Mouse (Mus musculus): Measurements from ENCODE around the gene Gadd45b. TPM values are rescaled to one million over a fixed set of nuclear protein-coding genes. Genes with fewer than 3 reads are reported as not detected.

The Gadd45b gene
- polyA plus RNA-seq, 1 experiment from 2014 or later = 16.1 TPM

- no peaks in the 10 kb centered on the region for H3K36me3 ChIP-seq (ENCODE audit: control insufficient read depth, insufficient read depth, low read length)
- H3K27me3 ChIP-seq (ENCODE audit: control insufficient read depth, insufficient read depth, low read length) = no peaks in the 10 kb centered on the region
- no peaks in the 10 kb centered on the region; the same call in 1 of the 2 replicates for H3K9me3 ChIP-seq (ENCODE audit: control insufficient read depth, low read length)
- H3K9ac ChIP-seq (ENCODE audit: low read depth, low read length) = no peak overlapping the region
- no peak for ATAC-seq (ENCODE audit: low FRiP score, low TSS enrichment)
- no peak overlapping the region for H3K4me3 ChIP-seq (ENCODE audit: low read length)
- H3K27ac ChIP-seq (ENCODE audit: low read depth, low read length) = no peak overlapping the region
- H3K4me1 ChIP-seq (ENCODE audit: control insufficient read depth, insufficient read depth, low read length) = peaks cover 18% of the 10 kb centered on the region
- WGBS = 63% methylated on average over 1 of the region's 1 CpGs
- H3K4me2 ChIP-seq (replicated peaks; ENCODE audit: low read depth, low read length) = no peak overlapping the region
Measured at GRCm38 (mm10) chr10:80973722-80974121, 43.8 kb downstream of the Gadd45b start.

- no peak overlapping the region for H3K27ac ChIP-seq (ENCODE audit: low read depth, low read length)
- ATAC-seq (ENCODE audit: low FRiP score, low TSS enrichment) = peak; percentile 49
- H3K4me2 ChIP-seq (replicated peaks; ENCODE audit: low read depth, low read length) = no peak overlapping the region
- H3K36me3 ChIP-seq (ENCODE audit: control insufficient read depth, insufficient read depth, low read length) = no peaks in the 10 kb centered on the region
- peaks cover 18% of the 10 kb centered on the region for H3K4me1 ChIP-seq (ENCODE audit: control insufficient read depth, insufficient read depth, low read length)
- H3K27me3 ChIP-seq (ENCODE audit: control insufficient read depth, insufficient read depth, low read length) = no peaks in the 10 kb centered on the region
- WGBS = 71% methylated on average over 11 of the region's 11 CpGs
- H3K9ac ChIP-seq (ENCODE audit: low read depth, low read length) = no peak overlapping the region
- no peaks in the 10 kb centered on the region; the same call in 1 of the 2 replicates for H3K9me3 ChIP-seq (ENCODE audit: control insufficient read depth, low read length)
- no peak overlapping the region for H3K4me3 ChIP-seq (ENCODE audit: low read length)
Measured at GRCm38 (mm10) chr10:80975478-80975877, 45.6 kb downstream of the Gadd45b start.

GRCm38 (mm10) chr10:80981564-80982112, 51.8 kb downstream of the Gadd45b start:
- H3K27ac ChIP-seq (ENCODE audit: low read depth, low read length) = no peak overlapping the region
- no peaks in the 10 kb centered on the region for H3K36me3 ChIP-seq (ENCODE audit: control insufficient read depth, insufficient read depth, low read length)
- no peak for ATAC-seq (ENCODE audit: low FRiP score, low TSS enrichment)
- no peak overlapping the region for H3K4me2 ChIP-seq (replicated peaks; ENCODE audit: low read depth, low read length)
- H3K9ac ChIP-seq (ENCODE audit: low read depth, low read length) = no peak overlapping the region
- no peak overlapping the region for H3K4me3 ChIP-seq (ENCODE audit: low read length)
- H3K27me3 ChIP-seq (ENCODE audit: control insufficient read depth, insufficient read depth, low read length) = peaks cover 20% of the 10 kb centered on the region
- no peaks in the 10 kb centered on the region for H3K9me3 ChIP-seq (ENCODE audit: control insufficient read depth, low read length)
- H3K4me1 ChIP-seq (ENCODE audit: control insufficient read depth, insufficient read depth, low read length) = peaks cover 8% of the 10 kb centered on the region
- WGBS = 51% methylated on average over 7 of the region's 7 CpGs

Other genes with a start within 250 kb of the Gadd45b start
- gene Mob3a, start 228.1 kb upstream of the Gadd45b start, polyA plus RNA-seq (2014; fragmentation: Nextera tagmentation; extraction: Ambion mirVana) = 23.3 and 34.4 TPM in 2 replicates
- gene Izumo4, start 227.9 kb upstream of the Gadd45b start, polyA plus RNA-seq (2014; fragmentation: Nextera tagmentation; extraction: Ambion mirVana) = 8.5 and 14.6 TPM in 2 replicates
- gene Ap3d1, start 187.8 kb upstream of the Gadd45b start, polyA plus RNA-seq (2014; fragmentation: Nextera tagmentation; extraction: Ambion mirVana) = 70.8 and 80.6 TPM in 2 replicates
- gene Dot1l, start 174.9 kb upstream of the Gadd45b start, polyA plus RNA-seq (2014; fragmentation: Nextera tagmentation; extraction: Ambion mirVana) = 21.9 and 29.2 TPM in 2 replicates
- gene Sf3a2, start 131.9 kb upstream of the Gadd45b start, polyA plus RNA-seq (2014; fragmentation: Nextera tagmentation; extraction: Ambion mirVana) = 101 and 102 TPM in 2 replicates
- 121 and 126 TPM in 2 replicates for gene Plekhj1, start 131.4 kb upstream of the Gadd45b start, polyA plus RNA-seq (2014; fragmentation: Nextera tagmentation; extraction: Ambion mirVana)
- gene Amh, start 124.8 kb upstream of the Gadd45b start, polyA plus RNA-seq (2014; fragmentation: Nextera tagmentation; extraction: Ambion mirVana) = not detected in 2 replicates
- gene Jsrp1, start 116.6 kb upstream of the Gadd45b start, polyA plus RNA-seq (2014; fragmentation: Nextera tagmentation; extraction: Ambion mirVana) = 4.4 and 5.2 TPM in 2 replicates
- gene Oaz1, start 103.4 kb upstream of the Gadd45b start, polyA plus RNA-seq (2014; fragmentation: Nextera tagmentation; extraction: Ambion mirVana) = 1,867 and 1,944 TPM in 2 replicates
- gene Lingo3, start 86.0 kb upstream of the Gadd45b start, polyA plus RNA-seq (2014; fragmentation: Nextera tagmentation; extraction: Ambion mirVana) = 0.17 and 0.97 TPM in 2 replicates
- gene Lsm7, start 74.9 kb upstream of the Gadd45b start, polyA plus RNA-seq (2014; fragmentation: Nextera tagmentation; extraction: Ambion mirVana) = 365 and 431 TPM in 2 replicates
- 27.2 and 35.1 TPM in 2 replicates for gene Sppl2b, start 74.8 kb upstream of the Gadd45b start, polyA plus RNA-seq (2014; fragmentation: Nextera tagmentation; extraction: Ambion mirVana)
- gene Tmprss9, start 58.2 kb upstream of the Gadd45b start, polyA plus RNA-seq (2014; fragmentation: Nextera tagmentation; extraction: Ambion mirVana) = 0.08 and 0.10 TPM in 2 replicates
- gene Timm13, start 29.1 kb upstream of the Gadd45b start, polyA plus RNA-seq (2014; fragmentation: Nextera tagmentation; extraction: Ambion mirVana) = 391 and 501 TPM in 2 replicates
- 16.0 and 17.1 TPM in 2 replicates for gene Lmnb2, start 11.8 kb upstream of the Gadd45b start, polyA plus RNA-seq (2014; fragmentation: Nextera tagmentation; extraction: Ambion mirVana)
- gene Gng7, start 84.9 kb downstream of the Gadd45b start, polyA plus RNA-seq (2014; fragmentation: Nextera tagmentation; extraction: Ambion mirVana) = 2.2 and 4.8 TPM in 2 replicates
- 0.37 TPM in 1 of 2 replicates, not detected in the other for gene Diras1, start 95.6 kb downstream of the Gadd45b start, polyA plus RNA-seq (2014; fragmentation: Nextera tagmentation; extraction: Ambion mirVana)
- 6.4 and 9.1 TPM in 2 replicates for gene Slc39a3, start 107.4 kb downstream of the Gadd45b start, polyA plus RNA-seq (2014; fragmentation: Nextera tagmentation; extraction: Ambion mirVana)
- 140 and 196 TPM in 2 replicates for gene Sgta, start 130.1 kb downstream of the Gadd45b start, polyA plus RNA-seq (2014; fragmentation: Nextera tagmentation; extraction: Ambion mirVana)
- 50.6 and 58.9 TPM in 2 replicates for gene Thop1, start 140.0 kb downstream of the Gadd45b start, polyA plus RNA-seq (2014; fragmentation: Nextera tagmentation; extraction: Ambion mirVana)
- 0.11 and 0.24 TPM in 2 replicates for gene Creb3l3, start 168.8 kb downstream of the Gadd45b start, polyA plus RNA-seq (2014; fragmentation: Nextera tagmentation; extraction: Ambion mirVana)
- gene Map2k2, start 175.8 kb downstream of the Gadd45b start, polyA plus RNA-seq (2014; fragmentation: Nextera tagmentation; extraction: Ambion mirVana) = 187 and 208 TPM in 2 replicates
- 16.1 and 18.1 TPM in 2 replicates for gene Zbtb7a, start 205.1 kb downstream of the Gadd45b start, polyA plus RNA-seq (2014; fragmentation: Nextera tagmentation; extraction: Ambion mirVana)
- gene Pias4, start 237.8 kb downstream of the Gadd45b start, polyA plus RNA-seq (2014; fragmentation: Nextera tagmentation; extraction: Ambion mirVana) = 45.3 and 48.4 TPM in 2 replicates
- 465 and 473 TPM in 2 replicates for gene Eef2, start 246.6 kb downstream of the Gadd45b start, polyA plus RNA-seq (2014; fragmentation: Nextera tagmentation; extraction: Ambion mirVana)